Mouse (Mus musculus) heart, adult 2 months (tissue): Measurements from ENCODE around the gene Kctd19.

ENCODE experiments used
- CTCF ChIP-seq: fragments of 200-600 bp; IDR thresholded peaks from 2 replicates; pipeline ENCODE4 v1.8.1; 2022; ENCODE audit warnings: antibody characterized with exemption, mild to moderate bottlenecking, moderate library complexity
- EP300 ChIP-seq: fragments of 200-500 bp; IDR thresholded peaks from 2 replicates; pipeline ENCODE4 v1.6.1; 2011; ENCODE audit warnings: low read depth, low read length, control low read depth; ENCODE audit not compliant: insufficient read depth
- POLR2A ChIP-seq: fragments of 200-500 bp; IDR thresholded peaks from 2 replicates; pipeline ENCODE4 v1.6.1; 2011; ENCODE audit warnings: mild to moderate bottlenecking, low read depth, low read length, control low read depth; ENCODE audit not compliant: insufficient read depth

DNA sequence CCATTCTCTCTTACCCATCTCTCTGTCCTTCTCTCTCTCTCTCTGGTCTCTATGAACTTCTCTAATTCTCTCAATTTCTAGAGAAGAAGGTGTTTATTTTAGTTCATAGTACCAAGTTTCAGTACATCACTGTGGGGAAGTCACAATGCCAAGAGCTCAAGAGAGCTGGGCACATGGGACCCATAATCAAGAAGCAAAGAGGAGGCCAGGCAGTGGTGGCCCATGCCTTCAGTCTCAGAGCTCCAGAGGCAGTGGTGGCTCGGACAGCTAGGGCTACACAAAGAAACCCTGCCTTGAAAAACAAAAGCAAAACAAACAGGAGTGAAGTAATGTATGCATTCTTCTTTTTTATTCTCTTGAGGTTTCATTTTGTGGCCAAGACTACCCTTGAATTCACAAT is 8.8 kb downstream of the Kctd19 start:
- TF ChIP-seq CTCF (no peak), POLR2A (no peak), EP300 (no peak)
